Mouse (Mus musculus): ENCODE results near the gene Cryzl1.

The Cryzl1 gene

GRCm38 (mm10) chr16:91728123-91729065 is at the start of gene Cryzl1:
Cryzl1 (minus strand) TSS chr16:91728975.
- DNase-seq (ENCODE audit: low spot score) = peak; percentile 99

DNA sequence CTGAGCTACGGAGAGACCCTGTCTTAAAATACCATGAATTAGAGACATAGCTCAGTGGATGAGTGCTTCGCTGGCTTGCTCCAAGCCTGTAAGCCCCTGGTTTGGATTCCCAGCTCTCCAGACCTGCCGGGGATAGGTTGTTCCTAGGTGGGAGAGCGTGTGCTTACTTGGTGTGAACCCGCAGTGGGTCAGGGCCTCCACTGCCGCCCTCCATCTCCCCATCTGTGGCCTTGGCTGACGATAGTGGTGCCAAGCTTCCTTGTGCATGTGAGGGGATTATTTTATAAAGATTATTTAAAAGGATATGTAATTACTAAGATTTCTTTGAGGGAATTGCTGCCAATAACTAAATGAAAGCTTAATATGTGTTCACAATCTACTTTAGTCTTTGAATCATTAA is 43.8 kb upstream of the Cryzl1 start:
- no peak for DNase-seq (ENCODE audit: low spot score)

DNA sequence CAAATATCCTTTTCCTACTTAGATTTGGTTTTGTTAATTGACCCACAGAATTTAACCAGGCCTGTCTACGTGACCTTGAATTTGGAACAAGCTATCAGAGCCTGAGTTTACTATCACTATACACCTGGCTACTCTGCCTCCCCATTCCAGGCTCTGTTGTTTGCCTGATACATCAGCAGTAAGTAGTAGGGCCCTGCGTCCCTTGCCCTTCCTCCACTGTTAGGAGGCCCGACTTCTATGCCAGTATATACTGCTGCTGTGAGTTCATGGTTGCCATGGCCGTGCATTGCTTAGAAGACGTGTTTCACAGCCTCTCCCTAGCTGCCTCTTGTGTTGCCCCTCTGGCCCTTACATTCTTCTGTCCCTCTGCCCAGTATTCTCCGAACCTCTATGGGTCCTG is 42.6 kb upstream of the Cryzl1 start:
- DNase-seq (ENCODE audit: low spot score) = no peak

GRCm38 (mm10) chr16:91770662-91771061 is 41.9 kb upstream of the Cryzl1 start:
- DNase-seq (ENCODE audit: low spot score) = no peak

GRCm38 (mm10) chr16:91769911-91770310 is 41.1 kb upstream of the Cryzl1 start:
- DNase-seq (ENCODE audit: low spot score) = no peak

- DNase-seq (ENCODE audit: low spot score) = no peak
Measured at GRCm38 (mm10) chr16:91768586-91768985, 39.8 kb upstream of the Cryzl1 start.

GRCm38 (mm10) chr16:91767165-91767701 is 38.5 kb upstream of the Cryzl1 start:
- DNase-seq (ENCODE audit: low spot score) = no peak

DNA sequence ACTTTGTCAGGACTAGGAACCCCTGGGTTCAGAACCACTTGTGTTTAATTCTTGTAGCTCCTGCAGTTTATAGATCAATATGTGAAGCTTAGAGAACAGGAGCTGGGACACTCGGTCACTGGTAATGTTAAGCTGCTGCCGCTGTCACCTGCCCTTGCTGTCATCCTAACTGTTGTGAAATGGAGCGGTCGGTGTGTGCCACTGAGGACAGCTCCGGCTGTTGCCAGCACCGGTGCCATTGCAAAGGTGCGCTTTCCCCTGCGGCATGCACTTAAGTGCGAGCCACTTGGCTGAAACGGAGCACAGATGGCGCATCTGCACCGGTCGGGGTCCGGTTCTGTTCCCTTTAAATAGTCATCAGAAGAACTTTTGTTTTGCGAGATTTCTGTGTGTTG is 37.0 kb upstream of the Cryzl1 start:
- DNase-seq (ENCODE audit: low spot score) = no peak

GRCm38 (mm10) chr16:91765121-91765815 is 36.5 kb upstream of the Cryzl1 start:
- DNase-seq (ENCODE audit: low spot score) = no peak

- DNase-seq (ENCODE audit: low spot score) = no peak
Measured at GRCm38 (mm10) chr16:91764414-91764813, 35.6 kb upstream of the Cryzl1 start.

DNA sequence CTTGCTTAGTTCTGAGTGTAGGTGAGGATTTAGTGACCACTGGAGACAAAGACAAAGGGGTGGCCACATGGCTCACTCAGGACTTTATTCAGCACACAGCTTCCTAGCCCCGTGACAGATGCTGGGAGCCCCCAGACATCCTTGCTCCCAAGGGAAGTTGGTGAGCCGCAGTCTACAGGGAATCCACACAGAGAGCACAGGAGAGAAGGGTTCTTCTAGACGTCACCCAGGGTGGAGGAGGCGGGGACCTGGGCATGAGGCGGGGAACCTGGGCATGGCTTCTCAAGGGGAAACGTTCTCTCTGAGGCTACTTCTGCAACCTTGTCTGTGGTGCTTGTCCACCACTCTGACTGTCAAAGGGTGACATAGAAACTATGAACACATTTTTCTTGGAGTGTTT is 35.2 kb upstream of the Cryzl1 start:
- DNase-seq (ENCODE audit: low spot score) = no peak

- no peak for DNase-seq (ENCODE audit: low spot score)
Measured at GRCm38 (mm10) chr16:91762476-91762875, 33.7 kb upstream of the Cryzl1 start.

DNA sequence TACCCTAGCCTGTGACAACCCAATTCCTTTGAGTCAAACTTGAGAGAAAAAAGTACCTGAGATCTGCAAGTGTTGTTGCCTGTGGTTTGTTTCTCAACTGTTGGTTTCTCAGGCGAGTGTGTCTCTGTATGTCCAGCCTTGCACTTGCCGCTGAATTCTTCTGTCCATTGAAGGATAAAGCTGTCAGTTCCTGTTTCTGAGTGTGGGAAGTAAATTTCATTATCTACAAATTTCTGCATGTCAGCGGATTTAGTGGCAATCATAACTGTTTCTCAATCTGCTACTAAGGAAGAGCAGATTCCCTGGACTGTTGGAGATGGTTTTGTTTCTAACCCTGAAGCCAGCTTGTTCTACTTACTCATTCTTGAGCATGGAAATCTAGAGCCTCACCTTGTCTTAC is 33.0 kb upstream of the Cryzl1 start:
- DNase-seq (ENCODE audit: low spot score) = no peak

DNA sequence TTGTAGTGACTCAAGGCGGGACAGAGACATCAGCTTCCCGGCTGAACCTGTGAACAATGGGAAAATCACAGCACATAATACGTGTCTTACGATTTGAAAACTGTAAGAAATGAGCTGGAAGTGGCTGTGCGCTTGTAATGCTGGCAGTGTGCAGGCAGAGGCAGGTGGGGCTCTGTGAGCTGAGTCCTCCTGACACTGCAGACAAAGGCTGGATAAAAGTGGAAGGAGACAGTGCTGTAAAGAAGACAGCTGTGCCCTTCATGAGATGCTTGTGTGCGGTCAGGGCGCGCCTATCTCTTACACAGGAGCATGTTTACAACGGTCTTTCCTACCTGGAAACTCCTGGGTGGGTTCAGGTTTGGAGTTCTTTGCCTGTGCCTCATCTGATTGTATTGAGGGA is 32.4 kb upstream of the Cryzl1 start:
- no peak for DNase-seq (ENCODE audit: low spot score)

- DNase-seq (ENCODE audit: low spot score) = no peak
Measured at GRCm38 (mm10) chr16:91754957-91755356, 26.2 kb upstream of the Cryzl1 start.

- no peak for DNase-seq (ENCODE audit: low spot score)
Measured at GRCm38 (mm10) chr16:91753611-91754010, 24.8 kb upstream of the Cryzl1 start.

- DNase-seq (ENCODE audit: low spot score) = no peak
Measured at GRCm38 (mm10) chr16:91751644-91752385, 23.0 kb upstream of the Cryzl1 start.

GRCm38 (mm10) chr16:91747567-91747966 is 18.8 kb upstream of the Cryzl1 start:
- no peak for DNase-seq (ENCODE audit: low spot score)

GRCm38 (mm10) chr16:91746101-91746950 is 17.6 kb upstream of the Cryzl1 start:
- peak; percentile 56 for DNase-seq (ENCODE audit: low spot score)

GRCm38 (mm10) chr16:91743055-91743454 is 14.3 kb upstream of the Cryzl1 start:
- DNase-seq (ENCODE audit: low spot score) = no peak

- no peak for DNase-seq (ENCODE audit: low spot score)
Measured at GRCm38 (mm10) chr16:91740918-91741255, 12.1 kb upstream of the Cryzl1 start.

All from testis, postnatal 14 days (tissue).